Mouse (Mus musculus): ENCODE measurements at regions not wholly inside any gene's neighbourhood (a gene's known extent, or its start where the extent isn't known, plus 50 kb on each side); places are given as distances from the start of the nearest gene placed in this dataset.

DNA sequence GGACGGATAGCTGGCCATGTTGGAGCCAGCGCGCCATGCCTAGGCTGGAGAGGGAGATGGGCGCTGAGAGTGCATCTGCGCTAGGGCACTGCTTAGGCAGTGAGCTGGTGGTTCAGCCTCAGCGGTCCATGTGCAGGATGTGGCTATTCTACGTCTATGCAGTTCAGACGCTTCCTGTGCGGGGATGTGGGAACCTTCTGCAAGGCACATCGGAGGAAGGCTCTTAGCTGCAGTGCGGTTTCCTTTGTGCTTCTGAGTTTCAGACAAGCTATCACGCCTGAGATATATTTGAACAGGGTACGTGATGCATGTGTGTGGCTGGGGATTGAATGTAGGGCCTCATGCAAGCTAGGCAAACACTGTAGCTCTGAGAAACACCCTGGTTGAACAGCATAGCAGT lies 54.4 kb upstream of the Lrpprc start:
- H3K27me3 ChIP-seq (ENCODE audit: control insufficient read depth, insufficient read depth, low read length), result no peaks in the 10 kb centered on the region
- H3K4me3 ChIP-seq (replicated peaks; ENCODE audit: low read length), result no peak overlapping the region
- no peak overlapping the region for H3K9ac ChIP-seq (ENCODE audit: low read depth, low read length, severe bottlenecking)
- H3K36me3 ChIP-seq (ENCODE audit: control insufficient read depth, insufficient read depth, low read length), result no peaks in the 10 kb centered on the region
- no peak overlapping the region for H3K4me2 ChIP-seq (replicated peaks; ENCODE audit: low read depth, low read length, severe bottlenecking)
- WGBS, result 83% methylated on average over 13 of the region's 13 CpGs
- no peak overlapping the region for H3K27ac ChIP-seq (replicated peaks; ENCODE audit: low read depth, low read length)
- TF ChIP-seq POLR2A (IDR thresholded peaks at IDR 0.05; ENCODE audit: borderline replicate concordance, extremely low read depth, insufficient read depth, insufficient read length), result no peak
- ATAC-seq (ENCODE audit: low FRiP score, low read depth) (no peak), DNase-seq (ENCODE audit: low spot score) (no peak)
- H3K9me3 ChIP-seq (ENCODE audit: control insufficient read depth, low read length), result no peaks in the 10 kb centered on the region
- no peaks in the 10 kb centered on the region for H3K4me1 ChIP-seq (ENCODE audit: control insufficient read depth, insufficient read depth, low read length)

- 83% methylated on average over 9 of the region's 9 CpGs for WGBS
- no peak for ATAC-seq (ENCODE audit: low FRiP score, low read depth)
- no peak overlapping the region for H3K4me2 ChIP-seq (replicated peaks; ENCODE audit: low read depth, low read length, severe bottlenecking)
These were observed 55.6 kb upstream of the Lrpprc start for GRCm38 (mm10) chr17:84846141-84846540.

DNA sequence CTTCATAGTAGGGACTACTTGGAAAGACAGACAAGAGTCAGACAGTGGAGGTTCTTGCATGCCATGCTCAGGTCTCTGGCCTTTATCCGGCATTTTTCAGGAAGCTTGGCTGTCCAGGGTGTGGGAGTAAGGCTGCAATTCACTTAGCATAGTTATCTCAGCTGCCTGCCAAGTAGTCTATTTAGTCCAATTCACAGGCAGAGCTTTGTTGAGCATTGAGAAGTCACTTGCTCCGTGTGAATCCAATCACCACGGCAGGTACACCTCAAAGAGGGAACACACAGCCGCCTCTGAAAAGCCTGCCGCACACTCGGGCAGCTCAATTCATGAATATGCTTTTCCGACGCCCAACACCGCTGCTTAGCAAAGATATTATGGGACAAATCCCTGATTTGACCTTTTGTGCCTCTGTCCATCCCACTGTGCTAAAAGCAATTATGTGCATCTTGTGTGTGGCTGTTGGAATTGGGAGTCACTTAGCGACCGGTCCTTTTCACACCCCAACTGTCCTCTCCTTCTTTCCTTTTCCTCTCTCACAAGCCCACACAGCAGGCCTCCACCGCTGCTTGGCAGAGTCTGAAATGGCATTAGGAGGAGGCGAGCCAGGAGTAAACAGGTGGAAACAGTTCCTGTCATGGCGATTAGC lies 57.9 kb upstream of the Lrpprc start:
- H3K9me3 ChIP-seq (ENCODE audit: control insufficient read depth, low read length), result no peaks in the 10 kb centered on the region
- no peak overlapping the region for H3K9ac ChIP-seq (ENCODE audit: low read depth, low read length, severe bottlenecking)
- no peak overlapping the region for H3K27ac ChIP-seq (replicated peaks; ENCODE audit: low read depth, low read length)
- no peak for TF ChIP-seq POLR2A (IDR thresholded peaks at IDR 0.05; ENCODE audit: borderline replicate concordance, extremely low read depth, insufficient read depth, insufficient read length)
- no peaks in the 10 kb centered on the region for H3K4me1 ChIP-seq (ENCODE audit: control insufficient read depth, insufficient read depth, low read length)
- H3K4me3 ChIP-seq (replicated peaks; ENCODE audit: low read length), result no peak overlapping the region
- WGBS, result 58% methylated on average over 14 of the region's 14 CpGs
- H3K36me3 ChIP-seq (ENCODE audit: control insufficient read depth, insufficient read depth, low read length), result no peaks in the 10 kb centered on the region
- no peaks in the 10 kb centered on the region for H3K27me3 ChIP-seq (ENCODE audit: control insufficient read depth, insufficient read depth, low read length)
- ATAC-seq (ENCODE audit: low FRiP score, low read depth) (no peak), DNase-seq (ENCODE audit: low spot score) (no peak)
- H3K4me2 ChIP-seq (replicated peaks; ENCODE audit: low read depth, low read length, severe bottlenecking), result no peak overlapping the region

More at GRCm38 (mm10) chr17:84846141-84846540, 55.6 kb upstream of the Lrpprc start:
- Histone ChIP-seq H3K27me3 (ENCODE audit: control insufficient read depth, insufficient read depth, low read length) (no peaks in the 10 kb centered on the region), H3K27ac (replicated peaks; ENCODE audit: low read depth, low read length) (no peak overlapping the region), H3K9me3 (ENCODE audit: control insufficient read depth, low read length) (no peaks in the 10 kb centered on the region), H3K9ac (ENCODE audit: low read depth, low read length, severe bottlenecking) (no peak overlapping the region), H3K4me1 (ENCODE audit: control insufficient read depth, insufficient read depth, low read length) (no peaks in the 10 kb centered on the region), H3K4me3 (replicated peaks; ENCODE audit: low read length) (no peak overlapping the region), H3K36me3 (ENCODE audit: control insufficient read depth, insufficient read depth, low read length) (no peaks in the 10 kb centered on the region)
- DNase-seq (ENCODE audit: low spot score), result no peak
- no peak for TF ChIP-seq POLR2A (IDR thresholded peaks at IDR 0.05; ENCODE audit: borderline replicate concordance, extremely low read depth, insufficient read depth, insufficient read length)

- Histone ChIP-seq H3K4me2 (replicated peaks; ENCODE audit: low read depth, low read length, severe bottlenecking) (no peak overlapping the region), H3K4me1 (ENCODE audit: control insufficient read depth, insufficient read depth, low read length) (no peaks in the 10 kb centered on the region), H3K9me3 (ENCODE audit: control insufficient read depth, low read length) (no peaks in the 10 kb centered on the region), H3K4me3 (replicated peaks; ENCODE audit: low read length) (no peak overlapping the region), H3K27ac (replicated peaks; ENCODE audit: low read depth, low read length) (no peak overlapping the region), H3K36me3 (ENCODE audit: control insufficient read depth, insufficient read depth, low read length) (no peaks in the 10 kb centered on the region), H3K27me3 (ENCODE audit: control insufficient read depth, insufficient read depth, low read length) (no peaks in the 10 kb centered on the region), H3K9ac (ENCODE audit: low read depth, low read length, severe bottlenecking) (no peak overlapping the region)
- no peak for TF ChIP-seq POLR2A (IDR thresholded peaks at IDR 0.05; ENCODE audit: borderline replicate concordance, extremely low read depth, insufficient read depth, insufficient read length)
- ATAC-seq (ENCODE audit: low FRiP score, low read depth) (no peak), DNase-seq (ENCODE audit: low spot score) (no peak)
- WGBS, result 65% methylated on average over 6 of the region's 6 CpGs
These were observed 58.4 kb upstream of the Lrpprc start for GRCm38 (mm10) chr17:84849031-84849405.

DNA sequence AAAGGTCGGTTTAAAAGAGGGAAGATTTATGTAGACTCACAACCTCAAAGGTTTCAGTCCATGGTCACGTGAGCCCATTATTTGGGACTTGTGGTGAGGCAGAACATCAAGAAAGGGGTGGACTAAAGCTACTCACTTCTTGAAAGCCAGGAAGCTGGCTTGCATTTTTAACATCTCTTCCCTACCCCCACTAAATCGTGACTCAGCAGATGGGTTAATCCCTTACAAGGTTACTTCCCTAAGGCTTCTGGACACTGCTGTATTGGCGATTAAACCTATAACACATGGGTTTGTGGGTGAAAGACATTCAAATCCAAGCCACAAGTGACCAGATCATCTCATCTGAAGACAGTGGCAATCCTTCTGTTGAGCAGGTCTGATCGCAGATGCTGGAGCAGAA lies 59.9 kb upstream of the Lrpprc start:
- DNase-seq (ENCODE audit: low spot score) (no peak), ATAC-seq (ENCODE audit: low FRiP score, low read depth) (no peak)
- no peaks in the 10 kb centered on the region for H3K27me3 ChIP-seq (ENCODE audit: control insufficient read depth, insufficient read depth, low read length)
- no peaks in the 10 kb centered on the region for H3K36me3 ChIP-seq (ENCODE audit: control insufficient read depth, insufficient read depth, low read length)
- no peaks in the 10 kb centered on the region for H3K9me3 ChIP-seq (ENCODE audit: control insufficient read depth, low read length)
- H3K4me3 ChIP-seq (replicated peaks; ENCODE audit: low read length), result no peak overlapping the region
- WGBS, result 80% methylated on average over 5 of the region's 5 CpGs
- TF ChIP-seq POLR2A (IDR thresholded peaks at IDR 0.05; ENCODE audit: borderline replicate concordance, extremely low read depth, insufficient read depth, insufficient read length), result no peak
- H3K4me1 ChIP-seq (ENCODE audit: control insufficient read depth, insufficient read depth, low read length), result no peaks in the 10 kb centered on the region
- H3K9ac ChIP-seq (ENCODE audit: low read depth, low read length, severe bottlenecking), result no peak overlapping the region
- H3K27ac ChIP-seq (replicated peaks; ENCODE audit: low read depth, low read length), result no peak overlapping the region
- no peak overlapping the region for H3K4me2 ChIP-seq (replicated peaks; ENCODE audit: low read depth, low read length, severe bottlenecking)

All from limb, embryonic 14.5 days (tissue).